Mouse (Mus musculus): ENCODE measurements around the gene Gm9922. TPM values are rescaled to one million over a fixed set of nuclear protein-coding genes. Genes with fewer than 3 reads are reported as not detected.

Gene Gm9922
- polyA plus RNA-seq (2017; shearing (Covaris generic)), result not detected

DNA sequence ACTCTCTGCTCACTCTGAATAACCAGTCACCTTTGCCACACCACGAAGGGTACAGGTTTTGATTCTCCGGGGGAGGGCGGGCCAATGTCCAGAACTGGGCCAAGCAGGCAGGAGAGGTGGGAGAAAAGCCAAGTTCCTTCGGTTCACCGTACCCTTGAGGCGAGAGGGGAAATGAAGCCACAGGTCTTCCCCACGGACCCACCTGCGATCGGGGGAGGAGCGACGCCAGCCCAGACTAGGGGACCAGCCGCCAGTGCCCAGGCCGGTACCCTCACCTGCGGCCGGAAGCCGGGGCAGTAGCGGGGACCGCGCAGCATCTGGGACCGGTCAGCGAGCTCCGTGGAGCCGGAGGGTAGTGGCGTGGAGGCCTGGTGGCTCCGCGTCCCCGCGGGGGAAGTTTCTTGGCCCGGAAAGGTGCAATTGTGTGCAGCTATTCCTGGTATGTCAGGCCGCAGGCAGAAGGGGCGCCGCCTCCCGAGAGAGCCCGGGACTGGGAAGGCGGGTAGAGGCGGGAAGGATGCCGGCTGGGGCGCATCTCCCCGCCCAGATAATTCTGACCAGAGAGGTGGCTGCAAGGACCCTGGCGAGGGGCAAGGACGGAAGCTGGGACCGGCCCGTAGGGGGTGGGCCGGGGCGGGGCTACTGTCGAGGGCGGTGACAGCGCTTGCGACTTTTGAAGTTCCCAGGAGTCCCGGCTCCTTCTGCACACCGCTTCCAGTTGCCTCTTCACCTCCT lies at the start of gene Gm9922, which contains the start of gene Lmo7:
Gene Gm9922, minus strand, starts transcription at position 578 of the 735 bp plus-strand sequence.
Gene Lmo7, plus strand, starts transcription at position 721 of the 735 bp plus-strand sequence.
- peak; percentile 66 for ATAC-seq

DNA sequence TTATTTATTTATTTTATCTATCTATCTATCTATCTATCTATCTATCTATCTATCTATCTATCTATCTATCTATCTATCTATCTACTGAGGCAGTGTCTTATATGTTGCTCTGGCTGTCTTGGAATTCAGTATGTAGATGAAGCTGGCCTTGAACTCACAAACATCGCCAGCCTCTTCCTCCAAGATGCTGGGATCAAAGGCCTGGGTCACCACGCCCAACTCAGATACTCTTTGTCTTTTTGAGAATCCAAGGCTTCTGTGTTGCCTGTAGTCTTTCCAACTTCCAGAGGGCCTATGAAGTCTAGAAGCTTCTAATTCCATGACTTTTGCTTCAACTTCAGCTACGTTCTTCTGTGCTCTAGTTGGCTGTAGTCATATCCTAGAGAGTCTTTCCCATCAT lies 48.8 kb upstream of the Gm9922 start:
- no peak for ATAC-seq

DNA sequence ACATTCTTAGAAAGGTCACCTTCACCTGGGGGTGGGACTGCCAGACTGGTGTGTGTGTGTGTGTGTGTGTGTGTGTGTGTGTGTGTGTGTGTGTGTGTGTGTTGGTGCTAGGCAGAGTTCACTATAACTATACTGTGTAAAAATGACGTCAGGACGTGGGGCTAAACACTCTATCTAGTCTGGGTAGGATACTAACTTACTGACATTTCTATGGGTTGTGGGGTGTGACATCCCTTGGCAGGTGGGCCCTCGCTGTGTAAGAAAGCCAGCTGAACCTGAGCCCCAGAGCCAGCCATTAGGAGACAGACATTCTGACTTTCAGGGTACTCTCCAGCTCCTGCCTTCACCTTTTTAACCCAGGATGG lies 47.5 kb upstream of the Gm9922 start:
- no peak for ATAC-seq

DNA sequence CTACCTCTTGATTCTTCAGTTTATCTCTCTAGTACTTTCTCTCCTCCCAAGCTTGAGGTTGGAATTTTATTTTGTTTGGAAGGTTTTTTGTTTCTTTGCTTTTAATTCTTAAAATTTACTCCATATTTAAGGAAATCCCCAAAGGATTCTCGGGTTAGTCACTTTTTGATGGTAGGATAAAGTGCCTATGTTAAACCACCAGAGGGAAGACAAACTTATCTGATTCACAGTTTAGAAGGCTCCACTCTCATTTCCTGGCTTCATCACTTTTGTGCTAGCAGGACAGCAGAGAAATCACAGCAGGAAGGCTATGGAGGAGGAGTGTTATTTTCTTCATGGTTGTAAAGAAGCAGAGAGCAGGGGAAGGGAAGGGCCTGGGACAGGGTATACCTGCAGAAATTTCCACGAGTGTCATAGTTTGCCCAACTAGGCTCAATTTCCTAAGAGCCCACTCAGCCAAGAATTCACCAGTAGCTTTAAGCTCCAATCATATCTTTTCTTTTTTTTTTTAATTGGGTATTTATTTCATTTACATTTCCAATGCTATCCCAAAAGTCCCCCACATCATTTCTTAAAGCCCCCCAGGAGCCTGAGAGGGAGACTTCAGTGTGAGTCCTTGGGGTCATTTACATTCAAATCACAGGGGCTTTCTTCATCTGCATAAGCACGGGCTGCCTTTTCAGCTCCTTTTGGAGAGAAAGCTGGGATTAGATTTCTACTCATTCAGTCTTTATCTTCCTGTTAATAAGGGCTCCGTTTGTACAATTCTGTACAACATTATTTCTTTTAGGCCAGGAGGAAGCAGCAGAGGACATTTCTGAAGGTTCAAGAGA lies 46.9 kb upstream of the Gm9922 start:
- ATAC-seq, result no peak

DNA sequence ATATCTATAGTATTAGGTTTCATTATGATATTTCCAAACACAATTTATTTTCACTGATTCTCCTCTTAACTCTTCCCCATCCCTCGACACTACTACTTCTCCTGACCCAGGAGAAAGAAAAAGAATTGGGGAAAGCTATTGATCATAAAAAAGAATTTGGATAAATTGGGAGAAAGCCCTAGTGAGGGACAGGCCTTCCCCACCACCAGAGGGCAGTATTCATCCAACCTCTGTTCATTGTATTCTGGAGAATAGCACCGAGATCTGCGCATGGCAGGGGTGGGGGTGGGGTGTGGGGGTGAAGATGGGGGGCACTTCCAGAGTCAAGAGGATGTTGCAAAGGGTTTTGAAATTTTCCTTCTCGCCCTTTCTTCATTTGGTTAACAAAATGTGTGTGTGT lies 45.0 kb upstream of the Gm9922 start:
- ATAC-seq, result no peak

DNA sequence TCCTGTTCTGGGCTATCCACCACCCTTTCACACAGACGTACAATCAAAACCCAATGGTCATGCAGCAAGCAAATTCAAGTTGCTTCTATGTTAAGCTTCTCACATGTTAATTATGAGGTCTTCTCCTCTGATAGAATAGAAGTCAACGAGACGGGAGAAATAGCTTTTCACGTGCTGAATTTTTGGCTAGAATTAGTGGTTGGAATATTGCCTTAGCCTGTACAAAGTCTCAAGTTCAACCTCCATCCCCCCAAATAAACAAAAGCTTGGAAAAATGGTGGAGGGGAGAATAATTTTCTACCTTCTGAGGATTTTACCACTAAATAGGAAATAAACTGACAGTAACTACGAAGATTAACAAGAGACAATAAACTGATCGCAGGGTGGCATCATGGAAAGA lies 42.1 kb upstream of the Gm9922 start:
- ATAC-seq, result no peak

DNA sequence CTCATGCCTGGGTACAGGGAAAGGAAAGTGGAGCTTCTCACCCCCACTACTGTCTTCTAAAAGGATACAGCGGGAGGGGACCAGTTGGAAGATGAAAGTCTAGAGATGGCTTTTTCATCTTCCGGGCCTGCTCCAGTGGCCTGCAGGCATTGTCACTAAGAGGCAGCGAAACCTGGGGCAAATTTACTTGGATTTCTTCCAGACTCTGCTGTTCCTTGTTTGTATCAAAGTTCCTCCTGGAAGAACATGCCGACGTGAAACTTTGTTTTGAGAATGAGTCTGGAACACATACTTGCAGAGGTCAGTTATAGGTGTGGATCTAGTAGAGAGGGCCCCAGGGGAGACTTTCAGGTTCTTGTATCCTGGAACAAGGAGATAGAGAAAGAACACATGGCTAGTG lies 41.7 kb upstream of the Gm9922 start:
- ATAC-seq, result no peak

DNA sequence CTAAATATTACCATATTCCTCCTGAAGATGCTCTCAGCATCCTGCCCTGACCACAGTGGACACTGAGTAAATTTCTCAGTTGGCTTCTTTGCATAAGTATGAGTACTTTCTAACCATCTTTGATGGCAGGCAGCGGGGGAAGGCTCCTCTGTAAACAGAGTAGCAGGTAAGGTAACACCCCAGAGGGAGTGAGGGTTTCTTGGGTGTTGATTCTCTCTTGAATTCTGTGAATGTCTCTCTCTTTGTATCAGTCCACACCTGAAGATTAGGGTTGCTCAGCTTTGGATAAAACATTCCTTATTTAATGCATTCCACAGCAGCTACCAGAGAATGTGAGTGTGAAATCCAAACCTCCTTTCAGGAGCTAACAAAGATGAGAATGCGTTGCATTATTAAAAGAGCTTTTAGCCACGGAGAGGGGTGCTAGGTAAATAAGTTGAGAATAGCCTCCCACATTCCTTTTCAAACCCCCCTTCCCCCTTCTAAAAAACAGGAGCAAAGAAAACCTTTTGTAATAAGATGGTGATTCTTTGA lies 34.2 kb upstream of the Gm9922 start:
- no peak for ATAC-seq

DNA sequence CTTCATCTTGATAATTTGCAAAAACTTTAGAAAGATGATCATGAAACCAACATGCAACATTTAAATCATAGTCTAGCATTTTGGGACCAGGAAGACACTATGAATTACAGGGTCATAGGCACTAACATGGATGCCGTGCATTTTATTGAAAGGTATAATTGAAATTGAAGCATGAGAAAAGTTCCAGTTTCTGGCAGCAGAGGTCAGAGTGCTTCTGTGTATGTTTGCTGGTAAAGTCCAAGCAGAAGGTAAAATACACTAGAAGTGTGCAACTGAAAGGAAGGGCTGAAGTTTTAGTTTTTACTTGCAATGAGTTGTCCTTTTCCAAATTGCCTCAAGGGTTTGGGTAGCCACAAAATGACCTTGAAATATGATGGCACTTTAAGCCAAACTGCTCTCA lies 32.7 kb upstream of the Gm9922 start:
- ATAC-seq, result no peak

DNA sequence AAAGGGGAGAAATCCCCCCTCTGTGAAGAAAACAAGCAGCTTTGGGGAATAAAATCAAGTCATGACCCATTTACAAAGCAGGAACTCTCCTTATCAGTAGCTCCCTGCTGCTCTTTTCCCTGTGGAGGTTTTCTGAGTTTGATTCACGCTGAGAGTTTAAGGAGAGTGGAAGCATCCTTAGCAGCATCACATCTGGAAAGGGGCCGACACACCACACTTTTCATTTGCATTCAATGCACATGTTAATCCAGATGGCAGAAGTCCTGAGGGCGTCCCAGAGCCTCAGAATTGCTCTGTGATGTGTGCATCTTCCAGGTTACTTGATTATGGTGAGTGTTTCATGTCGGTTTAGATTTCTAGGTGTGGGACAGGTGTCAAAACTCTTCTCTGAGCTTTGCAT lies 25.8 kb upstream of the Gm9922 start:
- ATAC-seq, result no peak

DNA sequence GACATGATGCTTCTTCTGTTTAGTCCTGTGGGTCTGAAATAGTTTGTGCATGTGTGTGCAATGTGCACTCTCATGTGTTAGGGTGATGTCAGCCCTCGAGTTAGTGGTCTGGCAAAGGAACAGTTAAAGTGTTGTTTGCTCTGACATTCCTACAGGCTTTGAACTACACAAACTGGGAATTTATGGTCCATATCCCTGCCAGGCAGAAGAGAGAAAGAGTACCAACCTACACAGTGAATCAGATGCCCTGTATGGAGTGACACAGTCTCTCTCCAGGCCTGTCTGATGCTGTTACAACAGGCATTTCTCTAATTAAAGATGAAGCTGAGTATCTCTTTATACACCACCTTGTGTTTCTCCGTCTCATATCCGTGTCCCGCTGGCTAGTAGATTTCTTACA lies 21.3 kb upstream of the Gm9922 start:
- no peak for ATAC-seq

DNA sequence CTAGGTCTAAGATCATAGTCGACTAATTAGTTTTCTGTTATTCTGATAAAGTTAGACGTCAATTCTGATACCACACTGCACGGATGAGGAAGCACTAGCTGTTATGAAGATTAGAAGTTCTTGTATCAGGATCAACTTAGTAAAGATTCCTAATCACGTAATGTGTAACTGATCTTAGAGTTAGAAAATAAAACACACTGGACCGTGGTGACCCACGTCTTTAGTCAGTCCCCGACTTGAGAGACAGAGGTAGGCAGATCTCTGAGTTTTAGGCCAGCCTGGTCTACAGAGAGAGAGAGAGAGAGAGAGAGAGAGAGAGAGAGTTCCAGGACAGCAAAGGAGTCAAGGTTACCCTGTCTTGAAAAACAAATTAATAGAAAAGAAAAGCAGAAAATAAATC lies 18.8 kb upstream of the Gm9922 start:
- ATAC-seq, result no peak

DNA sequence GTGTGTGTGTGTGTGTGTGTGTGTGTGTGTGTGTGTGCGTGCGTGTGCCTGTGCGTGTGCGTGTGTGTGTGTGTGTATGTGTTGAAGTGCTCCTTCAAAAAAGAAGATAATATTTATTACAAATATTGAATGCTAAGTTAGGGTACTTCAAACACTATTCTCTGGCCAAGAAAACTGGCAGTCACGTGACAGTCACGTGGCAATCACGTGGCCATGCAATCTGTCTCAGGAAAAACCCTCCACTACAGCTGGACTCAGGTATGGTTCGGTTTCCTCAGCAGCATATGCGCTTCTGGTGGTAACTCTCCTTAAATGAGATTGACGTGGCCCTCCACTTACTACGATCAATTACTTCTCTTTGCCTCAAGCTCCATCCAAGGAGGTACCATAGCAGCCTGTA lies 18.2 kb upstream of the Gm9922 start:
- ATAC-seq, result no peak

DNA sequence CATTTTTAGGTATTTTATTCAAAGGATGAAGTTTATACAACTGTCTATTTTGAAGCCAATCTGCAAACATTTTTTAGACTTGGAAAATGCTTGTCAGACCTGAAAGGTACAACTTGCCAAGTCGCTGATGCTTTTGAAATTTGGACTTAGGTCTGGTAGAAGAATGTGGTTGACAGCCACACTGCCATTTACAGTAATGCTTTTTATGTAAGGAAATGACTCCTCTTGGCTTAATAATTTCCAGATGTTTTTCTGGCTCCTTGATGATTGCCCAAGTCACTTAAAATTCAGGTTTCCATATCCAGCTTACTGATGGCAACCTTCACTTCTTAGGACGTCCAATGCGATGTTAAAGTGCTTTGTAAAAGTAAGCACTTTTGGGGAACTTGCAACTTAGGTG lies 17.0 kb upstream of the Gm9922 start:
- ATAC-seq, result no peak

DNA sequence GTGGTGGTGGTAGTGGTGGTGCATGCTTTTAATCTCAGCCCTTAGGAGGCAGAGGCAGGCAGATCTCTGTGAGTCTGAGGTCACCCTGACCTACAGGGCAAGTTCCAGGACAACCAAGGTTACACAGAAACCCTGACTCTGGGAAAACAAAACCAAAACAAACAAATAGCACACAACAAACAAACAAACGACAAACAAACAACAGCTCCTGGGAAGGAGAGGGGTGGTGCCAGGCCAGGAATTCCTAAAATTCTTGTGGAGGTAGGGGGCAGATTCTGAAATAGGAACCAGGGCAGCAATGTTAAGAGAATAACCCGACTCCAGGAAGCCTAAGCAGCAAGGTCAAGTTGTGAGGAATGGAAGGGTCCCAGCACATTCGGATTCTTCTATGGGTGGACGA lies 7.9 kb upstream of the Gm9922 start:
- ATAC-seq, result no peak

DNA sequence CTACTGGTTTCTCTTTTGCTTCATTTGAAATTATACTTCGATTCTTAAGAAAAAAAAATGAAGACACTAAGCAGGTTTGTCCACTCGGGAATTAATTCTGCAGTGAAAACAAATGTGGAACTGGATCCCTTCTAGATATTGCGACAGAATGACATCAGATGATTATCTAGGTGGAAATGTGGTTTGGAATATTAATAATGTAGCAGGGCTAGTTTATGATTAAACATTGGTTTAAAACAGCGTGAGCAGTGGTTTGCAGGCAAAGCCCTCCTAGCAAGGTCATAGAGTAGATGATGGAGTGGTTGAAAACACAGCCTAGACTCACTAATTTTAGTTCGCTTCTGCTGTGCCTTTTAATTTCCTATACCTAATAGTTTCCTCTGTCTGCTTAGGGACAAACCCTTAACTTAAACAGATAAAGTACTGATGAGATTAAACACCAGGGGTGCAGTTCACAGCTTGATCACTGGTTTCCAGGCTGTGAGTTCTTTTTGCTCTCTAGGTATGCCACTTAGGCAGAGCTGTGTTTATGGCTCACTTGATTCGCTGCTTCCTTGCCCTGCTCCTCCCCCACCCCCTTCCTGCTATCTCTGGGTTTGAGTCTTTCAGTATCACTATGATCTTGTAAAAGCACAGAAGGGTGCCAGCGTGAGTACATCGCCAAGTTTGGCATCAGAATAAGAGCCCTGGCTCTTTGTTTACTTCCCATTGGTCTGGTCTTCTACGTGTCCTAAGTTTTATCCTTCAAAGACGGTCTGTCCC lies 4.1 kb upstream of the Gm9922 start:
- no peak for ATAC-seq

DNA sequence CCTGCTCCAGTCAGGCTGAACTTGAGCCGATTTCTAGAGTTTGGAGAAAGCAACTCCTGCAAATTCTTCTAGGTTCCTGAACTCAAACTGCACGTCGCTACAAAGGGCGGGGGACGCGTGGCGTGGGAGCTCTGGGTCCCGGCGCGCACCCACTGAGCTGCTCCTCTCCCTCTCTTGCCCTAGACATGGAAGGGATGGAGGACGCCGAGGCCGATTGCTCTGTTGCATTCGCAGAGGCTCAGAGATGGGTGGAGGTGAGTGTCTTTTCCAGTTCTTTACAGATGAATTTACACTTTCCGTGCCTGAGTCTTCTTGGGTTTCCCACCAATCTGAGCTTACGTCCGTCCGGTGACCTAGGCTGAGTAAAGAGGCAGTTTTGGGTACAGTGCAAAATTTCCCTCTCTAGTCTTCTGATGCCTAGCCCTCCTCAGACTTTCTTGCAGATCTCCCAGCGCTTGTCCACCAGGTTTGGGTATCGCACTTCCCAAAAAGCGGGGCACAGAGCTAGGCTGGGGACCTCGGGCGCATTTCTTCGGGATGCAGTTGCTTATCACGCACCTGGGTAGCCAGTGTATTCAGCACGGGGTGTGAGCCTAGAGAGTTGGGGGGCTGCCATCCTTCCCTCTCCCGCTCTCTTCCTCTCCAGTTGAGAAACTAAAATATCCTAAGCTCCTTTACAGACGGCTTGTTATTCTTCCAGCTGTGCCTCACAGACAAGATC lies 518 bp upstream of the Gm9922 start:
- peak; percentile 20 for ATAC-seq

DNA sequence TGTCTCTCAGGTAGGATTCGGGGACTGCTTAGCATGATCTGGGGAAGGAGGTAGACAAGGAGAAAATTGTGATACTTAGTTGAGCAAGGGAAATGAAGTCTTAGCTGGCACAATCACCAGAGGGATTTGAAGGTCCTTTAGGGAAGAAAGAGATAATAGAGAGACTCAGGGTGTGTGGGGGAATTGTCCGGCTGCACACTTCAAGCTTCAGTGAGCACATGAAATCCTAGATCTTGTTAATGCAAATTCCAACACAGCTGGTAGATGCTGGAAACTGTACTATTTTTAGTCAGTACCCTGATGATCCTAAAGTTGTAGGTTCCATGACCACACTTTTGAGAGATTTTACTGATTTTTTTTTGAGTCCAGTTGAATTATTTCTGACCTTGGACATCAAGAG lies 15.2 kb downstream of the Gm9922 start:
- ATAC-seq, result no peak

DNA sequence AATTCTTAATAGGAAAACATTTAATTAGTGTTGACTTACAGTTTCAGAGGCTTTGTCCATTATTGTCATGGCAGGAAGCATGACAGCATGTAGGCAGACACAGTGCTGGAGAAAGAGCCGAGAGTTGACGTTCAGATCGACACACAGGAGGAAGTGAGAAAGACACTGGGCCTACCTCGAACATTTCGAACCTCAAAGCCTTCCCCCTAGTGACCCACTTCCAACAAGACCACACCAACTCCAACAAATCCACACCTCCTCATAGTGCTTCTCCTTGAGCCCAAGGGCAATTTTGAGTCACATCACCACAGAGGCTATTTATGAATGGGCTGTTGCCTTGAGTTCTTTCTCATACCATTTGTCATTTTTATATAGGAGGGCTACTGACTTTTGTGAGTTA lies 22.5 kb downstream of the Gm9922 start:
- no peak for ATAC-seq

DNA sequence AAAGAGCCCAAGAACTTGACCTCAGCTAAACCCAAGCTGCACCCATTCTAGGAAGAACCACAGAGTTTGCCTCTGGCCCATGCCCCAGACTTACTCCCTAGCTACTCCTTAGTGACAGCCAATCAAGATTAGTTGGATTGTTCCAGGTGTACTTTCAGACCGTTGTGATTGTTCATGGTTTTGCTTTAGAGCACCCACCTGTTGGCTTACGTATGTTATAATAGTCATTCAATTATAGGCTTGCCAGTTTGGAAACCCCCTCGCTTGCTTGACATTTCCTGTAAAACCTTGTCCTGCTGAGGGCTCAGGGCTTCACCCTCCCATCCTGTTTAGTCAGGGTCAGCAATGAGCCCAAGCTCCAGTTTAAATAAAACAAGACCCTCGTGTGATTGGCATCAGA lies 25.1 kb downstream of the Gm9922 start:
- peak; percentile 54 for ATAC-seq

DNA sequence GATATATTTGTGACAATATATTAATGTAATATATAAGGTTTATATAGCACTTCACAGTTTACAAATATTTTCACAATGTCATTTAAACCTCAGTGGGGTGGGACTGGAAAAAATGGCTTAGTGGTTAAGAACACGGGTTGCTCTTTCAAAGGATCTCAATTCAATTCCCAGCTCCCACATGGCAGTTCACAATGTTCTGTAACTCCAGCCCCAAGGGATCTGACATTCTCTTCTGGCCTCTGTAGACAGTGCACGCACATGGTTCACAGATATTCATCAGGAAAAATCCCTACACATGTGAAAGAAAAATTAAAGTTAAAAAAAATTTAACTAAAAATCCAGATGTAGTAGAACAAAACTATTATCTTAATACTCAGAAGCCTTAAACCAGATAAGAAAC lies 41.2 kb downstream of the Gm9922 start:
- ATAC-seq, result no peak

DNA sequence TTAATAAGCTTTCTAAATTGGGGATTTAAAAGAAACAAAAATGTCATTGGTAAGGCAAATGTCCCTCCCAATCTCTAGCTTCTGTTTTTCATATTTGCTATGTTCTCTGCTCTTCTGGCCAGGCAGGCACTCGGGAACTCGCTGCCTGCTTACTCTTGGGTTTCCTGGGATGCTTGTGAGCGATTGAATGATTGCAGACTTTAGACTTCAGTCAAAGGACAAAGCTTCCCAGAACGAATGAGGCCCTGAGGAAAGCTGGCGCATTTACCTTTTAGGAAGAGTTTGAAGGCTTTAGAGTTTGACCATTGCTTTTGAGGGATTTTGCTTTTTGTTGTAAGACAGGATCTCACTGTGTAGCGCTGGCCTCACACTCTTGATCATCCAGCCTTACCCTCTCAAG lies 41.9 kb downstream of the Gm9922 start:
- no peak for ATAC-seq
